Mouse (Mus musculus) E14TG2a.4 (cell line): Measurements from ENCODE around the gene Supt6.
"Not testable (repeated sequence)": the region's sequence is repeated elsewhere in the genome, so short reads cannot be mapped to it uniquely, and the experiment has no call there.

ENCODE experiments used
- H3K27me3 ChIP-seq: 2 replicates; pipeline ENCODE4 v1.6.1; 2014; ENCODE audit warnings: low read length, control low read depth; ENCODE audit not compliant: insufficient read depth
- H3K36me3 ChIP-seq: 2 replicates; pipeline ENCODE4 v1.6.1; 2014; ENCODE audit warnings: low read length, control low read depth; ENCODE audit not compliant: insufficient read depth
- H3K4me1 ChIP-seq: replicated peaks from 2 replicates; pipeline ENCODE4 v1.6.1; 2014; ENCODE audit warnings: low read depth, low read length, control low read depth
- H3K4me3 ChIP-seq: replicated peaks from 2 replicates; pipeline ENCODE4 v1.5.1; 2014; ENCODE audit warnings: mild to moderate bottlenecking, low read length
- H3K9me3 ChIP-seq: 2 replicates; pipeline ENCODE4 v1.6.1; 2014; ENCODE audit warnings: low read length, control low read depth
- CTCF ChIP-seq: conservative IDR thresholded peaks from 2 replicates; pipeline ENCODE4 v1.5.1; 2014; ENCODE audit warnings: low read length
- NANOG ChIP-seq: IDR thresholded peaks from 2 replicates; pipeline ENCODE4 v1.6.1; 2014; ENCODE audit warnings: borderline replicate concordance, low read length, mixed read lengths
- POU5F1 ChIP-seq: IDR thresholded peaks from 2 replicates; pipeline ENCODE4 v1.6.1; 2014; ENCODE audit warnings: low read length, borderline replicate concordance

Gene Supt6

GRCm38 (mm10) chr11:78190041-78190440, 55.7 kb downstream of the Supt6 start:
- TF ChIP-seq NANOG, result no peak
- no peak for TF ChIP-seq POU5F1
- TF ChIP-seq CTCF, result no peak
- Histone ChIP-seq H3K27me3 (no peaks in the 10 kb centered on the region), H3K36me3 (peaks cover 29% of the 10 kb centered on the region), H3K4me3 (peak overlapping the region; percentile 91), H3K4me1 (peaks cover 64% of the 10 kb centered on the region), H3K9me3 (no peaks in the 10 kb centered on the region)

GRCm38 (mm10) chr11:78189234-78190040, 56.4 kb downstream of the Supt6 start:
- H3K36me3 ChIP-seq, result peaks cover 29% of the 10 kb centered on the region
- TF ChIP-seq CTCF, result no peak
- peak; percentile 28; the same call in 1 of the 2 replicates for TF ChIP-seq NANOG
- peaks cover 63% of the 10 kb centered on the region for H3K4me1 ChIP-seq
- H3K9me3 ChIP-seq, result no peaks in the 10 kb centered on the region
- H3K27me3 ChIP-seq, result no peaks in the 10 kb centered on the region
- peak overlapping the region; percentile 91 for H3K4me3 ChIP-seq

- no peak for TF ChIP-seq NANOG
- TF ChIP-seq CTCF, result no peak
- TF ChIP-seq POU5F1, result no peak
- H3K4me3 ChIP-seq, result peak within 1 kb of the TSS; percentile 91
- H3K4me1 ChIP-seq, result peaks cover 60% of the 10 kb centered on the region
- H3K9me3 ChIP-seq, result no peaks in the 10 kb centered on the region
- peaks cover 29% of the 10 kb centered on the region for H3K36me3 ChIP-seq
- H3K27me3 ChIP-seq, result no peaks in the 10 kb centered on the region
These were observed 57.2 kb downstream of the Supt6 start, which contains the start of gene Rab34 for GRCm38 (mm10) chr11:78188331-78189233. Rab34 (plus strand) TSS chr11:78188430.

- not testable (repeated sequence) for H3K9me3 ChIP-seq, H3K27me3 ChIP-seq
- Histone ChIP-seq H3K4me3 (peak overlapping the region; percentile 99), H3K4me1 (peaks cover 63% of the 10 kb centered on the region), H3K36me3 (peaks cover 35% of the 10 kb centered on the region)
These were observed 61.1 kb downstream of the Supt6 start for GRCm38 (mm10) chr11:78184702-78185101.

- no peaks in the 10 kb centered on the region for H3K9me3 ChIP-seq
- TF ChIP-seq POU5F1 (no peak), CTCF (no peak), NANOG (no peak)
- peak overlapping the region; percentile 99 for H3K4me3 ChIP-seq
- peaks cover 62% of the 10 kb centered on the region for H3K4me1 ChIP-seq
- peaks cover 41% of the 10 kb centered on the region for H3K36me3 ChIP-seq
- no peaks in the 10 kb centered on the region for H3K27me3 ChIP-seq
These were observed 61.8 kb downstream of the Supt6 start for GRCm38 (mm10) chr11:78183884-78184514.

GRCm38 (mm10) chr11:78182961-78183844, 62.6 kb downstream of the Supt6 start, which contains the start of gene Rpl23a:
Rpl23a (minus strand) TSS chr11:78183584.
- H3K27me3 ChIP-seq, result no peaks in the 10 kb centered on the region
- H3K4me3 ChIP-seq, result peak within 1 kb of the TSS; percentile 99
- H3K9me3 ChIP-seq, result no peaks in the 10 kb centered on the region
- peaks cover 41% of the 10 kb centered on the region for H3K36me3 ChIP-seq
- no peak for TF ChIP-seq POU5F1
- no peak for TF ChIP-seq CTCF
- no peak for TF ChIP-seq NANOG
- H3K4me1 ChIP-seq, result peaks cover 62% of the 10 kb centered on the region

GRCm38 (mm10) chr11:78182450-78182849, 63.3 kb downstream of the Supt6 start:
- TF ChIP-seq POU5F1, result no peak
- Histone ChIP-seq H3K27me3 (no peaks in the 10 kb centered on the region), H3K36me3 (peaks cover 41% of the 10 kb centered on the region), H3K4me3 (peak overlapping the region; percentile 99), H3K9me3 (no peaks in the 10 kb centered on the region), H3K4me1 (peaks cover 59% of the 10 kb centered on the region)

GRCm38 (mm10) chr11:78181830-78182357, 63.9 kb downstream of the Supt6 start:
- Histone ChIP-seq H3K4me1 (peaks cover 59% of the 10 kb centered on the region), H3K4me3 (peak overlapping the region; percentile 99), H3K36me3 (peaks cover 41% of the 10 kb centered on the region), H3K9me3 (no peaks in the 10 kb centered on the region), H3K27me3 (no peaks in the 10 kb centered on the region)
- TF ChIP-seq CTCF (no peak), POU5F1 (no peak), NANOG (no peak)
